Mouse (Mus musculus) spleen, embryonic (tissue): ENCODE data around the gene Ppp2r2d.

ENCODE experiments used
- CTCF ChIA-PET: fragments of 350-600 bp; sonication (Branson Sonifier 250); formaldehyde crosslinking; loops from one replicate; lab custom pipeline; 2022; lab: Charles Lee

The Ppp2r2d gene

DNA sequence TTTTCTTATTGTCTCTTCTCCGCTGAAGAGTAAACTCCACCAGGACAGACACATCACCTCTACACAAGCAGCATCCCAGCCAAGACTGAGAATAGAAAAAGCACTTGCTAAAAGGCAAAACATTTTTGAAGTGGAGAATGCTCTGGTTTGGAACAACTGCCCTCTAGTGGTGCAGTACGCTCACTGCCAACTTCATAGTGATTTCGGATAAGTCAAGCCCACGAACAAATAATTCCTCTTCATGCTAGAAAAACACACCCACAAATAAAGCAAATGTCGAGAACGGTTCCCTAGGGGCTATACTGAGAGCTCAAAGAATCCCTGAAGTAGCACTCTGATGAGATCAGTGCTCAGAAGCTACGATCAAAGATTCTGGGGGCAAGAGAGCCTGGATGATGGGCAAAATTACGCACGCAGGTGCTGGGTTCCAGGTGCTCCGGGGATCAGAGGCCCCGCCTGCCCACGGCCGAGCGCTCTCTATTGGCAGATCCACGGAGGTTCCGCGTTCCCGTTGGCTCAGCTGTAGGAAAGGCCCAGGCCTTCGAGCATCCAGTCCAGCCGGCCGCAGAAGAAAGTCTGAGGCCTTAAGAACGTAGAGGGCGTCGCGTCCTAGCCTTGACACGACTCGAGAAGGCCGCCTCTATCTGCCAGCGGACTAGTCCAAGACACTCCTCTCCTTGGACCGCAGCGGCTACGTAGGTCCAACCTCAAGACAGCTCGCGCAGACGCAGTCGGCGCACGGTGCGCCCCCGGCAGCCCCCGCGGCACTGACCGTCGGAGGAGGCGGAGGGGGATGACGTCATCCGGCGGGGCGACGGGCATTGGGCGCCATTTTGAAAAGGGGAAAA is at the start of gene Ppp2r2d, which contains the start of gene Mapk1ip1:
Gene Ppp2r2d (plus strand): TSS at position 536 of the 848 bp plus-strand sequence.
Gene Mapk1ip1 (minus strand): TSS at position 730 of the 848 bp plus-strand sequence.
- CTCF ChIA-PET = interaction anchor here (1.0 kb wide), 1 partner anchor 62 kb away, joined by 3 read pairs; no protein-coding TSS in a partner anchor

- CTCF ChIA-PET = no interaction called here
These were observed 42.5 kb upstream of the Ppp2r2d start for GRCm38 (mm10) chr7:138803386-138803785.

DNA sequence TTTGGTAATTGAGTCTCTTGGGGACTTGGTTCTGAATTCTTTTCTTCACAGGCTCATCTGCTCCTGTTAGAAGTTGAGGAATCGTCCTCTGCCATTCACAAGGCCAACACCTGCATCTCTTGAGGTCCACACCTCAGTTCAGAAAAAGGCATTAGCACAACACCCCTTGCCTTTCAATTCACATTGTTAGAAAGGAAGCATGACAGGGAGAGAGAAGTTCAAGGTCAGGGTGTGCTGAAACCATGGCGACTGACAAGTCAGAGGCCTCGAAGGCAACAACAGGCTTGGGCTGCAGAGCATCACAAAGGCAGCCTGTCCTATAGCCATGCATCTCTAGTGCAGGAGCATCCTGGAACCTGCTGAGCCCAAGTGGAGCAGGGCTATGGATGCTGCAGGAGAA is 38.7 kb upstream of the Ppp2r2d start:
- CTCF ChIA-PET = no interaction called here

- CTCF ChIA-PET = no interaction called here
These were observed 32.5 kb upstream of the Ppp2r2d start for GRCm38 (mm10) chr7:138813213-138813875.

DNA sequence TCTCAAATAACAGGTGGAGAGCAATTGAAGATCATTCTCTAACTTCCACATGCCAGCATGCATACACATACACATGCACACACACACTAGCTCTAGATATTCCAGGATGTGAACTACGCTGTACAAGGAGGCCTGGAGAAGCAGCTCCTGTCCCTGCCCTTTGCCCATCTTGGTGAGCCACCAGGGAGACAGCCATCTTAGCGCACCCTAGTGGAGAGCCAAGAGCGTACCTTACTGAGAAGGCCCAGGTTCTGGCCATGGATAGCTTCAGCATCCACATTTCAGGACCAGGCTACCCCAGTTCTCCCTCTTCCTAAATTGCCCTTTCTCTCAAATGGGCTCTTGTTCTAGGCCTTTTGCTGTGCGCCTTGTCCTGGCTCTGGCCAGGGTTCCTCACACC is 27.6 kb upstream of the Ppp2r2d start:
- CTCF ChIA-PET = no interaction called here

GRCm38 (mm10) chr7:138824423-138824822 is 21.5 kb upstream of the Ppp2r2d start:
- CTCF ChIA-PET = no interaction called here

- CTCF ChIA-PET = no interaction called here
These were observed 20.7 kb upstream of the Ppp2r2d start for GRCm38 (mm10) chr7:138824995-138825756.

DNA sequence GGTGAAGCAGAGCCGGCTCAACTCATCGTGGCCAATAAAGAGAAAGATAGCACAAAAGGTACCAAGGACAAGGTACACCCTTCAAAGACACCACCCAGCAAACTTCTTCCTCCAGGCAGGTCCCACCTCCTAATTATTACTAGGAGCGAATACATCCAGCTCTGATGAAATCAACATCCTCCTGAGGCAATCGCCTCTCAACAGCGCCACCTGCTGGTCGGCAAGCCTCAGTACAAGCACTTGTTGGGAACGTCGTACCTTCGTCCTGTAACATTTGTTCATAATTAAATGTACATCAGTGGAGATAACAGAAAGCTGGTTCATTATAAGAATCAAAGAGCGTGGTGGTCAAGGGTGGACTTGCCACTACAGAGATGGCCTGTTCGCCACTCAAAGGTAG is 18.1 kb upstream of the Ppp2r2d start:
- CTCF ChIA-PET = no interaction called here

DNA sequence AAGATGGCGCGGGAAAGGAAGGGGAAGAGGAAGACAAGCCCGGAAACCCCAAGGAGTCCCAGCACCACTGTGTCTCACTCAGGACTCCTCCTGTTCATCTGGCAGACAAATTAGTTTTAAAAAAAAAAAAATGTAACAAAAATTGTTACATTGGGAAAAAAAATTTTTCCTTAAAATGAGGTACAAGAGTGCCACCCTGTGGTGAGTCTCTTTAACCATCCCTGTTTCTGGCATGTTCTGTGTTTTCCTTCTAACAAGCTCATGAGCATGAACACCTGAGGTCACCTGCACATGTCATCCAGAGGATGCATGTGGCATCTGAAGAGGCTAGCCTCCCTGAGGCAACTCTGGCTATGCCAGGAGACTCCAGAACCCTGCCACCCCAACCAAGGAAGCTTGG is 10.9 kb upstream of the Ppp2r2d start:
- CTCF ChIA-PET = no interaction called here

DNA sequence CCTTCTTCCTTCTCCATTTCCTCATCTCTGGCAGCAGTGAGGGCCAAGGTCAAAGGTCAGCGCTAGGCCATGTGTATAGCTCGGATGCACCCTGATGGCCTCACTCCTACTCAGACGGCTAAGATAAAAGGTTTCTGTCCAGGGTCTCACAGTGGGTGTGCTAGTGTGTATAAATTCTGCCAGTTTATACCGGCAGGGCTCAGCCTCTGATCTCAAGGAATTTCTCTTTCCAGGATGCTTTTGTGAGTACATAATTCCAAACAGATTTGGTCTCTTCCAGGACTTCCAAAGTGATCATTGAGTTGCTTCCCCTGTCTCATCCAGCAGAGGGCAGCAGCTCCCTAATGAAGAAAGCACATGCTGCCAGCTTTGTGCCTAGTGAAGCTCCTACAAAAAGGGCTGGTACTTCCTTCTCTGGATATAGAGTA is 5.3 kb upstream of the Ppp2r2d start:
- CTCF ChIA-PET = interaction anchor here (1.0 kb wide), 1 partner anchor 84 kb away, joined by 5 read pairs; no protein-coding TSS in a partner anchor

- CTCF ChIA-PET = interaction anchor here (1.0 kb wide), 1 partner anchor 83 kb away, joined by 5 read pairs; no protein-coding TSS in a partner anchor
These were observed 4.3 kb upstream of the Ppp2r2d start for GRCm38 (mm10) chr7:138841436-138842151.

- CTCF ChIA-PET = interaction anchor here (0.6 kb wide), 1 partner anchor 259 kb away, joined by 3 read pairs; no protein-coding TSS in a partner anchor
These were observed 2.5 kb upstream of the Ppp2r2d start for GRCm38 (mm10) chr7:138843421-138843820.

- CTCF ChIA-PET = interaction anchor here (1.0 kb wide), 1 partner anchor 62 kb away, joined by 3 read pairs; no protein-coding TSS in a partner anchor
These were observed 768 bp upstream of the Ppp2r2d start for GRCm38 (mm10) chr7:138845111-138845510.

- CTCF ChIA-PET = no interaction called here
These were observed 668 bp downstream of the Ppp2r2d start for GRCm38 (mm10) chr7:138846502-138846991.

GRCm38 (mm10) chr7:138847316-138848027 is 1.6 kb downstream of the Ppp2r2d start:
- CTCF ChIA-PET = no interaction called here

DNA sequence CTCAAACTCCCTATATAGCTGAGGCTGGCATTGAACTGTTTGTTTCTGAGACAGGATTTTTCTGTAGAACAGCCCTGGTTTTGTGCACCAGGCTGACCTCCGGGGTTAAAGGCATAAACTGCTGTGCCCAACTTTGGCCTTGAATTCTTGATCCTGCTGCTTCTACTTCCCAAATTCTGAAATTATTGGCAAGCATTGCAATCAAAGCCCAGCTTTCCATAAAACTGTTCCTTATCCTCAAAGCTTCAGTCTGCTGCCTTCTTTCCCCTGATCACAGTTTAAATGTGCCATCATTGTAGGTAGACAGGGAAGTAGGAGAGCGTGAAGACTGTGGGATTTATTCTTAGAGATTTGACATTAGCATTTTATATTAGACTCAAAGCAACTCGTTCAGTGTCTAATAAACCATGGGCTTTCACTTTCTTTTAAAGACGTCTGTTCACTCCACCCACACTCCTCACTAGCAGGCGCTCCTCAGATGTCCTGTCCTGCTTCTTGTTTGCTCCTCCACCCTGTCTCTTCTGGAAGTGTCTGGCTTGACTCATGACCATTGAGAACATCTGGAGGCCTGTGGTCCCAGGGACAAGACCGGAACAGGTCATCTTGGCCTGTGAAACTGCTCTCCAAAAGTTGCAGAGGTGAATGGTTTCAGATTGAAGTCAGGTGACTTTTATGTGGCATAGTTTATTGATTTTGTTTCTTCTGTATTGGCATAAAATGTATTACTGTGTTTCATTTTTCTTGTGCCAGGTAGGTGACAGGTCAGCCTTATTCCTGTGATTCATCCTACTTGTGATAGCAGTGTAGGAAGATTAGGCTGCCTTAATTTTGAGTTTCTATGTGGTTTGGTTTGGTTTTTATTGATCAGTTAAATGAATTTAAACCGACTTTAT is 2.4 kb downstream of the Ppp2r2d start:
- CTCF ChIA-PET = no interaction called here

DNA sequence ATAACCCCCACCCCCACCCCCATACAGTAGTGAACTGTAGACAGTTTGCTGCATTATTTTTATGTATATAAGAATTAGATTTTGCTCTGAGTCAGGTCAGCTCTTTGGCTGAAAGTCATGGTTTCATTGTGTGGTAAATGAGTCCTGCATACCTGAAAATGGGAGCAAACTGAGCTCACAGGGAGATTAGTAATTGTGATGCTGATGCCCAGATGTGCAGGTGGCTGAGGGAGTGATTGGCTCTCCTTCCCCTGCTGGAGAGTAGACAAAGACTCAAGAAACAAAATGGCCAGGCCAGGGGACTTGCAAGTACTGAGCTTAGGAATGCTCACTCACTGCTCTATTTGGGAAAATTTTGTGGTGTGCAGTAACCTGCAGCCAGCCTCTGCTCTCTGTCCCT is 4.2 kb downstream of the Ppp2r2d start:
- CTCF ChIA-PET = no interaction called here

DNA sequence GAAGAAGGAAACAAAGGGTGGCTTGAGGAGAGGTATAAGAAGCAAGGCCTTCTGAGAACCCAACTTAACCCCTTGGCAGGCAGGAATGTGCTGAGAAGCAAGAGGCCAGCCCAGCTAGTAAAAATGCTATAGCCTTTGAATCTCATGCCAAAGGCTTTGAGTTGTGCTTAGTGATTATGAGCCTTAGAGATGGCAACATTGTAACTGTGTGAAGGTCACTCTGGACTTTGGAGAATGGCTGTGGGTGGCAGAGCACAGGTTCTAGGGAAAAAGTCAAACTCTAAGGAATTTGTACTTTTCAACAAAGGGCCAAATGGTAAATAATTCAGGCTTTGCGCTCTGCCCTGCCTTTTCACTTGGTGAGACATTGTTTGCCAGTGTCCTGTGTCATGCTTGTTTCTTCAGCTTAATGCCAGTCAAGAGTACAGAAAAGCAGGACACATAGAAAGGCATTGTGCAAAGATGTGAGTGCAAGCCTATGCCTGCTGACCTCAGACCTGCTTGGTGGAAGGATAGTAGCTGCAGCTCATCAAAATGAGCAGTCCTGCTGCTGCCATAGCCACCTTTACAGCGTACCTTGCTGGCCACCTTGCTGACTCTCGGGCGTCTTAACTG is 7.6 kb downstream of the Ppp2r2d start:
- CTCF ChIA-PET = no interaction called here

- CTCF ChIA-PET = no interaction called here
These were observed 8.3 kb downstream of the Ppp2r2d start for GRCm38 (mm10) chr7:138854201-138854600.
